Mouse (Mus musculus): ENCODE results near the gene Car4. TPM values are rescaled to one million over a fixed set of nuclear protein-coding genes. Genes with fewer than 3 reads are reported as not detected.

The Car4 gene
- total and polyA plus RNA-seq, 2 experiments from 2014 or later = 2.0 to 12.3 TPM

GRCm38 (mm10) chr11:84972067-84972466, 14.5 kb downstream of the Car4 start:
- DNase-seq (ENCODE audit: low spot score) = no peak
- 70% methylated on average over 3 of the region's 3 CpGs for WGBS

GRCm38 (mm10) chr11:84973661-84974060, 16.1 kb downstream of the Car4 start:
- ATAC-seq (no peak), DNase-seq (ENCODE audit: low spot score) (no peak)
- Histone ChIP-seq H3K36me3 (ENCODE audit: insufficient read depth, low read length) (no peaks in the 10 kb centered on the region), H3K4me1 (ENCODE audit: insufficient read depth, low read length) (no peaks in the 10 kb centered on the region), H3K9me3 (ENCODE audit: low read length) (no peaks in the 10 kb centered on the region), H3K4me2 (ENCODE audit: low read depth, low read length) (no peak overlapping the region), H3K9ac (replicated peaks; ENCODE audit: low read length) (no peak overlapping the region), H3K27me3 (ENCODE audit: insufficient read depth, low read length) (no peaks in the 10 kb centered on the region), H3K27ac (no peak overlapping the region), H3K4me3 (ENCODE audit: low read length) (no peak overlapping the region)
- no peak for TF ChIP-seq CTCF (IDR thresholded peaks at IDR 0.05; ENCODE audit: low read depth)
- WGBS = 54% methylated on average over 5 of the region's 5 CpGs

More at GRCm38 (mm10) chr11:84972067-84972466, 14.5 kb downstream of the Car4 start:
- no peak for ATAC-seq
- Histone ChIP-seq H3K9me3 (ENCODE audit: low read length) (no peaks in the 10 kb centered on the region), H3K9ac (replicated peaks; ENCODE audit: low read length) (no peak overlapping the region), H3K36me3 (ENCODE audit: insufficient read depth, low read length) (no peaks in the 10 kb centered on the region), H3K4me1 (ENCODE audit: insufficient read depth, low read length) (peaks cover 7% of the 10 kb centered on the region; the same call in 1 of the 2 replicates), H3K27ac (no peak overlapping the region), H3K4me2 (ENCODE audit: low read depth, low read length) (no peak overlapping the region), H3K27me3 (ENCODE audit: insufficient read depth, low read length) (no peaks in the 10 kb centered on the region), H3K4me3 (ENCODE audit: low read length) (no peak overlapping the region)
- no peak for TF ChIP-seq CTCF (IDR thresholded peaks at IDR 0.05; ENCODE audit: low read depth)

- no peak for TF ChIP-seq CTCF (IDR thresholded peaks at IDR 0.05; ENCODE audit: low read depth)
- H3K4me3 ChIP-seq (ENCODE audit: low read length) = no peak overlapping the region
- no peak overlapping the region for H3K27ac ChIP-seq
Observed at GRCm38 (mm10) chr11:84974582-84974981, 17.0 kb downstream of the Car4 start.

DNA sequence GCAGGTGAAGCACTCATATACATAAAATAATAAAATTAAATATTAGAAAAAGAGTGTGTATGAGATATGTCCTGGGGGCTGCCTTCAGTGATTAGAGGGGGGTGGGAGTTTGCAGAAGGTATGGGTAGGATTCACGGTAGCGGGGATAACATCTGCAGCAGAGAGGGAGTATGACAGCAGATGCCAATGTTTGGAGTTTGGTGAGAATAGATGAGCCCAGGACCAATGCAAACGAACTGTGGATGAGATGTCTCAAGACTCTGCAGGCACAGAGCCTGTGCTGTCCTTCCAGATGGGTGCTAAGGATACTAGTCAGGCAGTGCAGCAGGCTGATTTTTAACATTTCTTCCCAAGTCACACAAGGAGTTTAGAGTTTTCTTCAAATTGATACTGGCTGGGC, 19.1 kb downstream of the Car4 start:
- H3K4me1 ChIP-seq (ENCODE audit: insufficient read depth, low read length) = no peaks in the 10 kb centered on the region
- H3K4me3 ChIP-seq (ENCODE audit: low read length) = no peak overlapping the region
- H3K9ac ChIP-seq (replicated peaks; ENCODE audit: low read length) = no peak overlapping the region
- 87% methylated on average over 3 of the region's 3 CpGs for WGBS
- no peak for ATAC-seq
- H3K9me3 ChIP-seq (ENCODE audit: low read length) = no peaks in the 10 kb centered on the region
- TF ChIP-seq CTCF (IDR thresholded peaks at IDR 0.05; ENCODE audit: low read depth) = no peak
- no peak overlapping the region for H3K27ac ChIP-seq
- H3K27me3 ChIP-seq (ENCODE audit: insufficient read depth, low read length) = no peaks in the 10 kb centered on the region
- no peak for DNase-seq (ENCODE audit: low spot score)
- no peak overlapping the region for H3K4me2 ChIP-seq (ENCODE audit: low read depth, low read length)
- H3K36me3 ChIP-seq (ENCODE audit: insufficient read depth, low read length) = no peaks in the 10 kb centered on the region

More at GRCm38 (mm10) chr11:84974582-84974981, 17.0 kb downstream of the Car4 start:
- H3K4me1 ChIP-seq (ENCODE audit: insufficient read depth, low read length) = no peaks in the 10 kb centered on the region
- no peak overlapping the region for H3K9ac ChIP-seq (replicated peaks; ENCODE audit: low read length)
- no peaks in the 10 kb centered on the region for H3K9me3 ChIP-seq (ENCODE audit: low read length)
- no peaks in the 10 kb centered on the region for H3K36me3 ChIP-seq (ENCODE audit: insufficient read depth, low read length)
- H3K4me2 ChIP-seq (ENCODE audit: low read depth, low read length) = no peak overlapping the region
- ATAC-seq = no peak
- no peak for DNase-seq (ENCODE audit: low spot score)
- WGBS = 64% methylated on average over 7 of the region's 7 CpGs
- H3K27me3 ChIP-seq (ENCODE audit: insufficient read depth, low read length) = no peaks in the 10 kb centered on the region

DNA sequence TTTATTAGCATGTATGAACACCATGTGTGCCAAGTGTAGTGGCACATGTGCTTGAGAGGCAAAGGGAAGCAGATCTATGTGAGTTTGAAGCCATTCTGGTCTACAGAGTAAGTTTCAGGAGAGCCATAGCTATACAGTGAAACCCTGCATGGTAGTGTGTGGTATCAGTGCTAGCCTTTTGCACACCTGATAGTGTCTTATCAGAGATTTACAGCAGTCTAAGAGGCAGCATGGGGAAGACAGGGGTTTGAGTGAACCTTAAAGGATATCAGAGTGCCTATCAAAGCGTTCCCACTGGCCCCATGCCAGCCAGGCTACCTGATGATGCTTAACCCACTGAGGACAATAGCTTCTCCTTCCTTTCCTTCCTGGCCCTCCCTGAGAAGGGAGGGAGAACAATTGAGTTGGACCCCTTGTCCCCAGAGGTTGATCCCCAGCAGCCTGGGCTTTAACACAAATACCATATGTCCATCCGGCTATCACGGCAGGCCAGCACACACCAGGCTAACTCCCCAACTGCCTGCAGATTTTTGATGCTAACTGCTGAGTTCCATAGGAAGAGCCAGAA, 19.9 kb downstream of the Car4 start:
- H3K27ac ChIP-seq = no peak overlapping the region
- no peaks in the 10 kb centered on the region for H3K36me3 ChIP-seq (ENCODE audit: insufficient read depth, low read length)
- 90% methylated on average over 3 of the region's 3 CpGs for WGBS
- H3K4me3 ChIP-seq (ENCODE audit: low read length) = no peak overlapping the region
- ATAC-seq (no peak), DNase-seq (ENCODE audit: low spot score) (no peak)
- H3K27me3 ChIP-seq (ENCODE audit: insufficient read depth, low read length) = no peaks in the 10 kb centered on the region
- H3K9me3 ChIP-seq (ENCODE audit: low read length) = no peaks in the 10 kb centered on the region
- H3K9ac ChIP-seq (replicated peaks; ENCODE audit: low read length) = no peak overlapping the region
- no peak for TF ChIP-seq CTCF (IDR thresholded peaks at IDR 0.05; ENCODE audit: low read depth)
- H3K4me1 ChIP-seq (ENCODE audit: insufficient read depth, low read length) = no peaks in the 10 kb centered on the region
- H3K4me2 ChIP-seq (ENCODE audit: low read depth, low read length) = no peak overlapping the region

DNA sequence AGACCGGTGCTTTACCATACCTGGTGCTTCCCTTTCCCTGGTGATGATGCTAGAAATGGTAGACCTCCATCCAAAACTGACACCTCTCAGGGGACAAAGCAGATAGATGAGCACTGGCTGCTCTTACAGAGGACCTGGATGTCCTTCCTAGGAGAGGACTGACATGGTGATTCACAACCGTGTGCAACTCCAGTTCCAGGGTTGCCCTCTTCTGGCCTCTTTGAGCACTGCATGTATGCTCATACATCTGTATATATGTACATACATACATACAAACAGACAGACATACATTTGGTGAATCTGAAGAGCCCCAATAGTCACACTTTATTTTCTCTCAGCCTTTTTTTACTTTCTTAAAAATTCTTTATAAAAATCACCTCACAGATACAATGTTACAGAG, 20.5 kb downstream of the Car4 start:
- Histone ChIP-seq H3K9ac (replicated peaks; ENCODE audit: low read length) (no peak overlapping the region), H3K27me3 (ENCODE audit: insufficient read depth, low read length) (no peaks in the 10 kb centered on the region), H3K9me3 (ENCODE audit: low read length) (no peaks in the 10 kb centered on the region), H3K4me1 (ENCODE audit: insufficient read depth, low read length) (no peaks in the 10 kb centered on the region), H3K27ac (no peak overlapping the region), H3K4me2 (ENCODE audit: low read depth, low read length) (no peak overlapping the region), H3K36me3 (ENCODE audit: insufficient read depth, low read length) (no peaks in the 10 kb centered on the region), H3K4me3 (ENCODE audit: low read length) (no peak overlapping the region)
- 47% methylated on average over 2 of the region's 2 CpGs for WGBS
- DNase-seq (ENCODE audit: low spot score) = peak; percentile 66
- peak; percentile 79 for TF ChIP-seq CTCF (IDR thresholded peaks at IDR 0.05; ENCODE audit: low read depth)
- no peak for ATAC-seq

DNA sequence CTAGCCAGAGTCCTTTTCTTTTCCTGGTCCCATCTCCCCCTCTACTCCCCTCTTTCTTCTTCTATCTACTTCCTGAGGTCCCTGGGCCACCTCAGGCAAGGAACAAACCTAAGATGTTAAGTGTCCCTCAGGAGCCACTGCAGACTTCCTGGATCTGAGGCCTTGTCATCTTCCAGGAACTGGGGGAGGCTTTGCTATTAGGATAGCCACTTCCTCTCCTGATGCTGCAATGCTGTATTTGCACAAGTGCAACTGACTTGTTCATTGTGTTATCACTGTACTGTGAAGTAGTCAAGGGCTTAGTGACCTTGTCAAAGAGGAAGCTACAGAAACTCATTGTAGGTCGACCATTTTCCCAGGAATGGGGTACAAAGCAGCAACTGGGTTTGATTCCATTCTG, 21.8 kb downstream of the Car4 start:
- H3K9ac ChIP-seq (replicated peaks; ENCODE audit: low read length) = no peak overlapping the region
- no peak for TF ChIP-seq CTCF (IDR thresholded peaks at IDR 0.05; ENCODE audit: low read depth)
- 46% methylated on average over 1 of the region's 1 CpGs for WGBS
- no peaks in the 10 kb centered on the region for H3K4me1 ChIP-seq (ENCODE audit: insufficient read depth, low read length)
- H3K4me2 ChIP-seq (ENCODE audit: low read depth, low read length) = no peak overlapping the region
- ATAC-seq (no peak), DNase-seq (ENCODE audit: low spot score) (no peak)
- H3K27ac ChIP-seq = no peak overlapping the region
- H3K4me3 ChIP-seq (ENCODE audit: low read length) = no peak overlapping the region
- H3K9me3 ChIP-seq (ENCODE audit: low read length) = no peaks in the 10 kb centered on the region
- H3K27me3 ChIP-seq (ENCODE audit: insufficient read depth, low read length) = no peaks in the 10 kb centered on the region
- no peaks in the 10 kb centered on the region for H3K36me3 ChIP-seq (ENCODE audit: insufficient read depth, low read length)
